Mouse (Mus musculus) heart, postnatal 4 days (tissue): ENCODE results near the gene Vps26a. TPM values are rescaled to one million over a fixed set of nuclear protein-coding genes. Genes with fewer than 3 reads are reported as not detected.
A peak's percentile ranks its signal among the peaks of the same experiment; 100 is the strongest.

Experiments
- DNase-seq: peaks from one replicate; pipeline ENCODE4 v3.0.0; 2021
- total RNA-seq, 2 experiments: library from RNA; stranded (reverse); gene quantifications; 2 replicates each; pipeline ENCODE4 v1.2.3; 2021

Gene Vps26a
- total RNA-seq: 10 to 100 TPM; 50.9 to 53.0 TPM

GRCm38 (mm10) chr10:62486618-62487415, at the start of gene Vps26a:
Gene Vps26a (minus strand): TSS chr10:62486805.
- DNase-seq: peak; percentile 99

- no peak for DNase-seq
Observed at GRCm38 (mm10) chr10:62534509-62534908, 47.9 kb upstream of the Vps26a start.

GRCm38 (mm10) chr10:62532832-62533231, 46.2 kb upstream of the Vps26a start:
- no peak for DNase-seq

- peak; percentile 66 for DNase-seq
Observed at GRCm38 (mm10) chr10:62530183-62530582, 43.6 kb upstream of the Vps26a start.

- no peak for DNase-seq
Observed at GRCm38 (mm10) chr10:62527351-62527750, 40.7 kb upstream of the Vps26a start, which contains the start of gene Srgn. Gene Srgn (minus strand): TSS chr10:62527451.

GRCm38 (mm10) chr10:62522346-62522950, 35.8 kb upstream of the Vps26a start:
- no peak for DNase-seq

- no peak for DNase-seq
Observed at GRCm38 (mm10) chr10:62521763-62522162, 35.2 kb upstream of the Vps26a start.

GRCm38 (mm10) chr10:62520911-62521310, 34.3 kb upstream of the Vps26a start:
- no peak for DNase-seq

GRCm38 (mm10) chr10:62517511-62517910, 30.9 kb upstream of the Vps26a start:
- no peak for DNase-seq

- no peak for DNase-seq
Observed at GRCm38 (mm10) chr10:62512855-62513254, 26.2 kb upstream of the Vps26a start.

GRCm38 (mm10) chr10:62511528-62511927, 24.9 kb upstream of the Vps26a start:
- no peak for DNase-seq

- no peak for DNase-seq
Observed at GRCm38 (mm10) chr10:62509032-62509656, 22.5 kb upstream of the Vps26a start.

GRCm38 (mm10) chr10:62508459-62508858, 21.9 kb upstream of the Vps26a start:
- peak; percentile 36 for DNase-seq

GRCm38 (mm10) chr10:62507591-62508308, 21.1 kb upstream of the Vps26a start:
- peak; percentile 39 for DNase-seq

- no peak for DNase-seq
Observed at GRCm38 (mm10) chr10:62507071-62507470, 20.5 kb upstream of the Vps26a start.

- no peak for DNase-seq
Observed at GRCm38 (mm10) chr10:62506019-62506556, 19.5 kb upstream of the Vps26a start.

- no peak for DNase-seq
Observed at GRCm38 (mm10) chr10:62505224-62505983, 18.8 kb upstream of the Vps26a start.

- DNase-seq: no peak
Observed at GRCm38 (mm10) chr10:62503836-62504628, 17.4 kb upstream of the Vps26a start.

- DNase-seq: no peak
Observed at GRCm38 (mm10) chr10:62503353-62503752, 16.7 kb upstream of the Vps26a start.

- no peak for DNase-seq
Observed at GRCm38 (mm10) chr10:62501951-62502350, 15.3 kb upstream of the Vps26a start.
